Mouse (Mus musculus) kidney, postnatal 10 days (tissue): Measurements from ENCODE around the gene Copb2.

Source experiments
- DNase-seq: peaks from one replicate; pipeline ENCODE4 v3.0.0; 2021; ENCODE audit warnings: mixed read lengths

The Copb2 gene

GRCm38 (mm10) chr9:98563137-98564126 lies at the start of gene Copb2:
Gene Copb2, plus strand, starts transcription at chr9:98563721.
- DNase-seq = peak; percentile 100

GRCm38 (mm10) chr9:98523872-98524271 lies 39.6 kb upstream of the Copb2 start:
- DNase-seq = no peak

DNA sequence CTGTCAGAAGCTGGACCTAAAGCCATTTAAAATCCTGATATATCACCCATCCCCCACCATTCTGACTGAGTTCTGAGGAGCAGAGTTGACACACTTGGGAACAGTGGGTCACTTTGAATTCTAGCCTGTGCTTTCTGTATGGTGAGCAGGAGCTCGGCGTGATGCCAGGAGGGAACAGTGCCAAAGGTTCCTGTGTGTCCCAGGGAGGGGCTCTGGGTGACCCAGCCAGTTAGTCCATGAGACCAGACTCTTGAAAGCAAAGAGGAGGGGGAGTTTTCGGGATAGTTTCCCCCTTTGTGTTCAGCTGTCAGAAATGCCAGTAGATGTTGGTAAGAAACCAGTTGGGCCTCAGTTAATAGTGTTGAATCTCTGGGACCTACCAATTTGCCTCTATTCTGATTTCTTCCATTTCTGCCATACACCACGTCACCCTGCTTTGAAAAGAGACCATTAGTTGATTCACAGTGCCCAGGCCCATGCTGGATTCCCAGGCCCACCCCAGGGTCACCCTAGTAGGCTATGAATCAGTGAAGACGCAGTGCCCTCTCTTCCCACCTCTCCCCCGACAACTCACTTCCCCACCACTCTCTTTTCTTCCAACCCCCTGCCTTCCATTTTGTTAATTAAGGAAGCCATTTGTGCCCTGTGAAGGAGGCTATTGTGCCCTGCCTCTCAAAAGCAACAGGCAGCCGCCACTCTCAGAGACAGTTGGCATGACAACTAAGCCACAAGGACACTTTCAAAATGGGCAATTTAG lies 38.6 kb upstream of the Copb2 start:
- peak; percentile 34 for DNase-seq

- no peak for DNase-seq
Measured at GRCm38 (mm10) chr9:98525543-98525924, 38.0 kb upstream of the Copb2 start.

GRCm38 (mm10) chr9:98527226-98527625 lies 36.3 kb upstream of the Copb2 start:
- peak; percentile 37 for DNase-seq

DNA sequence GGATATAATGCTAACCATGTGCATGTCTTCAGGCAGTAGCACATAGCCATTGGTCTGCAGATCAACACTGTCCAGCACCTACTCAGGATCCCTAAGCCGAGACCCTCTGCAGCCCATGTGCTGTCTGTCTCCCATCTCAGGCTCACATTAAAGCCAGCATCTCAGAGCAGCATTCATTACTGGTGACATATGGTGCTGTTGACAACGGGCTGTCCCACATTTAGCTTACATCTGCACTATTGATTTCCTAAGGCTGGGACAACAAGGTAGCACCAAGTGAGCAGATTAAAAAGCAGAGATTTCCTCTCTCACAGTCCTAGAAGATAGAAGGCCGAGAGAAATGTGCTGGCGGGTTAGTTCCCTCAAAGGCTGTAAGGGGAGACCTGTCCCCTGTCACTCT lies 33.7 kb upstream of the Copb2 start:
- DNase-seq = no peak

- no peak for DNase-seq
Measured at GRCm38 (mm10) chr9:98530999-98531398, 32.5 kb upstream of the Copb2 start.

GRCm38 (mm10) chr9:98534675-98535280 lies 28.7 kb upstream of the Copb2 start:
- DNase-seq = no peak

DNA sequence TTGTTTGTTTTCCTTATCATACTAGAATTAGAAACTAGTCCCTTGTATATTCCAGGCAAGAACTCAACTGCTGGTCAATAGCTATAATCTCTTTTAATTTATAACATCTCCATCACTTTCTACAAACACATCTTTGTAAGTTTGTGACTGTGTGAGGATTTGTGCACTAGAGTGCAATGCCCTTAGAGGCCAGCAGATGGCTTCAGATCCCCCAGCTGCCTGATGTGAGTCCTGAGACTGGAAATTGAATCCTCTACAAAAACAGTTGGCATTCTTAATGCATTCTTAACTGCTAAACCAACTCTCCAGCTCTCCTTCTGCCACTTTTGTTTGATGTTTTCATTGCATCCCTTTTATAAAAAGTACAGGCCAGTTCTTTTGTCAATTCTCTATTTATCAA lies 27.8 kb upstream of the Copb2 start:
- no peak for DNase-seq

GRCm38 (mm10) chr9:98538017-98538712 lies 25.4 kb upstream of the Copb2 start:
- peak; percentile 9 for DNase-seq

GRCm38 (mm10) chr9:98538713-98539360 lies 24.7 kb upstream of the Copb2 start:
- peak; percentile 82 for DNase-seq

GRCm38 (mm10) chr9:98544042-98544441 lies 19.5 kb upstream of the Copb2 start:
- no peak for DNase-seq

DNA sequence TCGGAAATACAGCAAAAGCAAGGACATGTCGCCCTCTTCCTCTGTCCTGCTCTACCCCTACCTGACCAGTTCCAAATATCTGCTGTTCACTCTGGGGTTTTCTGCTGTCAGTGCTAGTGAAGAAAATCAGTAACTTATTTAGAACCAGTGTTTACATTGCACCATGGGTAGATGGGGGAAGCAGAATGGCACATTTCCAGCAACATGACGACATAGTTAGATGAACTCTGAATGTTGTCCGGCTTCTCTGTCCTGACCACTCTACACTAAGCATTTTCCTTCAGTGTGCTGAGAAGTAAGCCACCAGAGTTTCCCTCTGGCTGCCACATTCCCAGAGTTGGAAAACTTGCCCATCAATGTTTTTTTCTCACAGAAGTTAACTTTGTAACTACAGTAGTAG lies 20.3 kb downstream of the Copb2 start:
- no peak for DNase-seq

DNA sequence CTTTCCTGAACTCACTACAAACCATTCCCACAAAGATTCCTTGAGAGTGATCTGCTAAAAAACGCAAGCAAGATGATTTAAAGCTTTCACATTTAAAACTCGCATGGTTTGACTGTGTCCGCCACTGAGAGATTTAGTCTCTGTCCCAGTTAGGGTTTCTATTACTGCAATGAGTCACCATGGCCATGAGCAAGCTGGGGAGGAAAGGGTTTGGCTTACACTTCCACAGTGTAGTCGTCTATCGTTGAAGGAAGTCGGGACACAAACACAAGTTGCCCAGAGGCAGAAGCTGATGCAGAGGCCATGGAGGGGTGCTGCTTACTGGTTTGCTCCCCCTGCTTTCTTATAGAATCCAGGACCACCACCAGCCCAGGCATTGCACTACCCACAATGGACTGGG lies 36.6 kb downstream of the Copb2 start:
- DNase-seq = no peak

DNA sequence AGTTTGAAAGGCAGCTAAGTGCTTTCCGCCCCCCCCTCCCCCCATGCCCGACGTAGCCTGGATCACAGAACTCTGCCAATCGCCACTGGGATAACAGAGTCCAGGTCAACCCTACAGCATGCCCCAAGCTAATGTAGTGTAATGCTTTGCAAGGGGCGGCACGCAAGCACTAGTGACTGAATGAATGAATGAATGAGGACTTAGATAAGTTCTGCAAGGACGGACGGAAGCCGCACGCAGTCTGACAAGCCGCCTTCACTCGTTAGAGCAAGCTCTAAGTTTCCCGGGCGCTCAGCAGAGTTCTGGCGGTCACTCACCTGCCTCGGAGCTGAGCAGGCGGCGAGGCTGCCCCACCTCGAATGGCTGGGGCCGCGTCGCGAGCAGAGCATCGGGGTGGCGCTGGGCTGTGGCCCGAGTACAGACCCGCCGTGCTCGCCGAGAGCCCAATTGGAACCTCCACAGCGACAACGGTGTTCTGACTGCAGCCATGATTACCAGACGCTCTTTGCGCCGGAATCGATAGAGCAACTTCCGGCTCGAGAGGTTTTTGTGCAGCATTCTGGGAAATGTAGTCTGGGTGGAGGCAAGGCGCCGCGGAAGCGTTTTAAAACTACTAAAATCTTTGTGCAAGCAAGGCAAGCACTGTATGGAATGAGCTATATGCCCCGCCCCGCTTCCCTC lies 37.8 kb downstream of the Copb2 start, which contains the start of gene Mrps22:
Gene Mrps22, minus strand, starts transcription at position 505 of the 681 bp plus-strand sequence.
- peak; percentile 86 for DNase-seq

DNA sequence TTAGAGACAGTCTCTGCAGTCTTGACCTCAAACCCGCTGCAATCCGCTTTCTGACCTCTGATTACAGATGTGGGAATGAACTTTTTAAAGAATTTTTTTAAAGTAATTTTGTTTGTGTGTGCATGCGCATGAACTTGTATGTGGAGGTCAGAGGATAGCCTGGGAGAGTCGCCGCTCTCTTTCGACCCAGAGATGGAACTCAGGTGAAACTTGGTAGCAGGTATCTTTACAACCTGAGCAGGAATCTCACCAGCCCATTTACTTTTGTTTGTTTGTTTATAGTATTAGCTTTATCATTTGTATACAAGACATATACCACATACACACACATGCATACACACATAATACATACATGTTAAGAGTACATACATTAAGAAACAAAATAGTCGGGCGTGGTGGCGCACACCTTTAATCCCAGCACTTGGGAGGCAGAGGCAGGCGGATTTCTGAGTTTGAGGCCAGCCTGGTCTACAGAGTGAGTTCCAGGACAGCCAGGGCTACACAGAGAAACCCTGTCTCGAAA lies 38.4 kb downstream of the Copb2 start:
- no peak for DNase-seq

DNA sequence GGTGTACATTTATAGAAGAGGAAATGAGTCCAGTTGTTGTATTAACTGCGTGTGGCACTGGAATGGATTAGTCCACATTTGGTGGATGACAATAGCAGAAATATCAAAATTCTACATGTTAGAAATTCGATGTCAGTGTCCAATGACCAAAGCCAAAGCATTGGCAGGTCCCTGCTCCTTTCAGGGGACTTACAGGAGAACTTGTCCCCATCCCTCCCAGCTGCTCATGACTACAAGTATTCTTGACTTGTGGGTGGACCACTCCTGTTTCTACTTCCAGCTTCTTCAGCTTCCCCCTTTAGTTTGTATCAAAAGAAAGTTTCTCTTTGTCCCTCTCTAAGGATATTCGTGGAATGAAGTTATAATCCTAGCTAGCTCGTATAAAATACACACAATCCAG lies 41.4 kb downstream of the Copb2 start:
- DNase-seq = no peak

GRCm38 (mm10) chr9:98628480-98628879 lies 65.0 kb downstream of the Copb2 start:
- no peak for DNase-seq

DNA sequence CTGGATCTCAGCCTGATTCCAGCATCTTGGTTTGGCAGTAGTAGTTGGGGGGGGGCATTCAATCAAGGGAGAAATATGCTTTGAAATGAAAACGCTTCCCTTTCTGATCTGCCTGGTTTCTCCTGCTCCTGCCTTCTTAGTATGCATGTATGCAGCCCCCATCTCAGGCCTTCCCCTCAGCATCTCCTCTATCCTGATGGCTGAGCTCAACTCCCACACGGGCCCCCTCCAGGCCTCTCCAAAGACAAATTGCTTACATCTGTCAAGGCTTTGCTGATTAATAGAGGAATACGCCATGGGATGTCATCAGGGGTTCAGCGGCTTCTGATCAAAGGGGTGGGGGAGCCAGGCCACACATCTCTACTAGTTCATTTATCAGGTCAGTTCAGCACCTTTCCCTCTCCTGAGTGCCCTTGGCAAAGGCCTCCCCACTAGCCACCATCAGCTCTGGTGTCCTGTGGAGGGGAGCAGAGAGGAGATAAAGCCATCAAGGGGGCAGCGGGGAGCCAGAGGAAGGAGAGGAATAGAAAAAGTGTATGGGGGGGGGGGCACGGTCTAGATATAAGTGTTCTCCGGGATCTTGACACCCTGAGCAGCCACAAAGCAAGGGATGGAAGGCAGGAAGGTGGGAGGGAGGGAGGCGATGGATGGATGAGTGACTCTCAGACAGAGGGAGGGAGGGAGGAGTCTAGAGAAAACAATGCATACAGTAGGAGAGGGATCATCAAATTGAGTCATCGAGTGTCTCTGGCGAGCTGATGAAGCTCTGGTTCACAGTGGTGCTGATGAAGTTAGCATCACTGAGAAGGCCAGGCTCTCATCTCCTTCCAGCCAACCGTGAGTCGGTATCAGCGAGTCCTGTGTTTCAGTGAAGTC lies 70.0 kb downstream of the Copb2 start:
- DNase-seq = no peak
